Mouse (Mus musculus): ENCODE measurements around the gene Ccdc162. TPM values are rescaled to one million over a fixed set of nuclear protein-coding genes. Genes with fewer than 3 reads are reported as not detected.
A peak's percentile ranks its signal among the peaks of the same experiment; 100 is the strongest.

Ccdc162 gene
- polyA plus RNA-seq, 1 experiment from 2014 or later, result 2.9 TPM

DNA sequence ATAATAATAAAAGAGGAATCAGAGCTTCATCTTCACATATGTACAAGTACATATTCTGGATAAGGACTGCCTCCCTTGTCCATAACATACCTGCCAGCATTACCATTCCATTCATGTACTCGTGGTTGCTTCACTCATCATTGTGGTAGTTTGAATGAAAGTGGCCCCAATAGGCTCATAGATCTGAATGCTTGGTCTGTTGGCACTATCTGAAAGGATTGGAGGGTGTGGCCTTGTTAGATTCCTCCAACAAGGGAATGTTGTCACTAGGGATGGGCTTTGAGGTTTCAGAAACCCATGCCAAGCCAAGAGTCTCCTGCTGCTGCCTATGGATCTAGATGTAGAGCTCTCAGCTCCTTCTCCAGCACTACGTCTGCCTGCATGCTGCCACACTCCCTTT, 180.4 kb downstream of the Ccdc162 start:
- no peak overlapping the region for H3K4me2 ChIP-seq (replicated peaks)
- H3K36me3 ChIP-seq, result peaks cover 43% of the 10 kb centered on the region
- ATAC-seq (ENCODE audit: insufficient number of reproducible peaks, low FRiP score, low TSS enrichment, low read depth), result no peak
- H3K9me3 ChIP-seq (replicated peaks), result no peaks in the 10 kb centered on the region
- no peaks in the 10 kb centered on the region for H3K27me3 ChIP-seq
- H3K4me3 ChIP-seq (replicated peaks), result no peak overlapping the region
- no peak overlapping the region for H3K27ac ChIP-seq (replicated peaks)
- H3K9ac ChIP-seq, result no peak overlapping the region
- no peaks in the 10 kb centered on the region for H3K4me1 ChIP-seq
- 95% methylated on average over 2 of the region's 2 CpGs for WGBS

GRCm38 (mm10) chr10:41529972-41530371, 186.5 kb downstream of the Ccdc162 start:
- Histone ChIP-seq H3K27me3 (no peaks in the 10 kb centered on the region), H3K9ac (no peak overlapping the region), H3K4me1 (no peaks in the 10 kb centered on the region), H3K9me3 (replicated peaks) (no peaks in the 10 kb centered on the region), H3K36me3 (peaks cover 68% of the 10 kb centered on the region), H3K4me2 (replicated peaks) (no peak overlapping the region), H3K4me3 (replicated peaks) (no peak overlapping the region), H3K27ac (replicated peaks) (no peak overlapping the region)
- WGBS, result 81% methylated on average over 5 of the region's 5 CpGs
- no peak for ATAC-seq (ENCODE audit: insufficient number of reproducible peaks, low FRiP score, low TSS enrichment, low read depth)

GRCm38 (mm10) chr10:41525696-41526095, 190.7 kb downstream of the Ccdc162 start:
- 74% methylated on average over 1 of the region's 1 CpGs for WGBS
- H3K27ac ChIP-seq (replicated peaks), result no peak overlapping the region
- no peak overlapping the region for H3K9ac ChIP-seq
- no peak for ATAC-seq (ENCODE audit: insufficient number of reproducible peaks, low FRiP score, low TSS enrichment, low read depth)
- H3K36me3 ChIP-seq, result peaks cover 45% of the 10 kb centered on the region
- H3K4me1 ChIP-seq, result peaks cover 15% of the 10 kb centered on the region
- no peaks in the 10 kb centered on the region for H3K9me3 ChIP-seq (replicated peaks)
- no peaks in the 10 kb centered on the region for H3K27me3 ChIP-seq
- H3K4me2 ChIP-seq (replicated peaks), result no peak overlapping the region
- H3K4me3 ChIP-seq (replicated peaks), result no peak overlapping the region

GRCm38 (mm10) chr10:41523386-41523785, 193.0 kb downstream of the Ccdc162 start:
- no peaks in the 10 kb centered on the region for H3K27me3 ChIP-seq
- no peak overlapping the region for H3K4me2 ChIP-seq (replicated peaks)
- no peaks in the 10 kb centered on the region for H3K9me3 ChIP-seq (replicated peaks)
- 71% methylated on average over 3 of the region's 3 CpGs for WGBS
- no peak overlapping the region for H3K4me3 ChIP-seq (replicated peaks)
- no peak for ATAC-seq (ENCODE audit: insufficient number of reproducible peaks, low FRiP score, low TSS enrichment, low read depth)
- H3K27ac ChIP-seq (replicated peaks), result no peak overlapping the region
- H3K9ac ChIP-seq, result no peak overlapping the region
- H3K4me1 ChIP-seq, result peaks cover 15% of the 10 kb centered on the region
- peaks cover 27% of the 10 kb centered on the region for H3K36me3 ChIP-seq

GRCm38 (mm10) chr10:41520410-41520673, 196.1 kb downstream of the Ccdc162 start:
- peaks cover 13% of the 10 kb centered on the region; the same call in 1 of the 2 replicates for H3K36me3 ChIP-seq
- ATAC-seq (ENCODE audit: insufficient number of reproducible peaks, low FRiP score, low TSS enrichment, low read depth), result no peak
- WGBS, result 4% methylated on average over 5 of the region's 5 CpGs
- peaks cover 15% of the 10 kb centered on the region for H3K4me1 ChIP-seq
- H3K27me3 ChIP-seq, result no peaks in the 10 kb centered on the region
- peak overlapping the region; percentile 90 for H3K4me2 ChIP-seq (replicated peaks)
- H3K9me3 ChIP-seq (replicated peaks), result no peaks in the 10 kb centered on the region
- peak overlapping the region; percentile 93 for H3K4me3 ChIP-seq (replicated peaks)
- peak overlapping the region; percentile 95; the same call in 1 of the 2 replicates for H3K9ac ChIP-seq
- H3K27ac ChIP-seq (replicated peaks), result no peak overlapping the region

DNA sequence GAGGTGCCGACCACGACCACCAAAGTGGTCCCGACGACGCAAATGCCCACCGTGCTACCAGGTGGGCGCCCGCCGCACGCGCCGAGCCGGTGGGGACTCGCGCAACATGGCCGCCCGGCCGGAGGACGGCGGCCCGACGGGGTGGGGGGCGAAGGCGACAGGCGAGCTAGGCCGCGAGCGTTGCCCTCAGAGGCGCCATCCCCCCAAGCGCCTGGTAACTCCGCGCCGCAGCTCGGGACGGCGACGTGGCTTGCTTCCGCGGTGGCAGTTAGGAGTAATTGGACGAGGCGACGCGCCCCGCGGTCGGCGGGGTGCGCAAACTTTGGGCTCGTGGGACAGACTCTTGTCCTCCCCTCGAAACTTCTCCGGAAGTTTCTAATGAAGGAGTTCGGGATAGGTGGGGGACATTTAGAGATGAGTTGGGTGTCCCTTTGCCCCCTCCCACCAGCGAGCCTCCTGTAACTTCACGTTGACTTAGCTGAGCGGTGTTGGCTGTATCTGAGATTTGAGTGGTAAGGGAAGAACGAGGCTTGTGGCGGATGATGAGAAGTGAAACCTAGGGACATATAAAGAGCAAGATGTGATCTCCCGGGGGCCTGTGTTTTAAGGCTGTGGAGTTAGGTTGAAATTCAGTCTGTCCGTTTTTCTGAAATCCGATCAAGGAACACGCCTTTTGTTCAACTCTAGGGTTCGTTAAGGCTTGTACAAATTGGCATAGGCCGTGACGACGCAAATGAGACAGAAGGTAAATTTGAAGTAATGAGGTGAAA, 196.6 kb downstream of the Ccdc162 start:
- peak; percentile 35 for ATAC-seq (ENCODE audit: insufficient number of reproducible peaks, low FRiP score, low TSS enrichment, low read depth)
- 0 out of 2 replicates have a peak, but pooled peaks cover 11% of the 10 kb centered on the region for H3K36me3 ChIP-seq
- under 1% methylated on average over 65 of the region's 65 CpGs for WGBS
- H3K9me3 ChIP-seq (replicated peaks), result no peaks in the 10 kb centered on the region
- H3K27ac ChIP-seq (replicated peaks), result peak overlapping the region; percentile 98
- peak overlapping the region; percentile 90 for H3K4me2 ChIP-seq (replicated peaks)
- H3K4me1 ChIP-seq, result peaks cover 15% of the 10 kb centered on the region
- no peaks in the 10 kb centered on the region for H3K27me3 ChIP-seq
- peak overlapping the region; percentile 93 for H3K4me3 ChIP-seq (replicated peaks)
- peak overlapping the region; percentile 95 for H3K9ac ChIP-seq

GRCm38 (mm10) chr10:41518981-41519618, 197.3 kb downstream of the Ccdc162 start, which contains the start of gene Cd164:
TSS of gene Cd164 (plus strand) at chr10:41519414.
- Histone ChIP-seq H3K9me3 (replicated peaks) (no peaks in the 10 kb centered on the region), H3K4me2 (replicated peaks) (peak within 1 kb of the TSS; percentile 90), H3K4me3 (replicated peaks) (peak within 1 kb of the TSS; percentile 93), H3K9ac (peak within 1 kb of the TSS; percentile 95), H3K27me3 (no peaks in the 10 kb centered on the region), H3K27ac (replicated peaks) (peak within 1 kb of the TSS; percentile 98), H3K36me3 (0 out of 2 replicates have a peak, but pooled peaks cover 5% of the 10 kb centered on the region), H3K4me1 (peaks cover 15% of the 10 kb centered on the region)
- WGBS, result under 1% methylated on average over 69 of the region's 69 CpGs
- peak; percentile 93 for ATAC-seq (ENCODE audit: insufficient number of reproducible peaks, low FRiP score, low TSS enrichment, low read depth)

- WGBS, result 0% methylated on average over 23 of the region's 23 CpGs
- H3K4me1 ChIP-seq, result peaks cover 15% of the 10 kb centered on the region
- peak; percentile 56 for ATAC-seq (ENCODE audit: insufficient number of reproducible peaks, low FRiP score, low TSS enrichment, low read depth)
Measured at GRCm38 (mm10) chr10:41518508-41518980, 197.9 kb downstream of the Ccdc162 start.

DNA sequence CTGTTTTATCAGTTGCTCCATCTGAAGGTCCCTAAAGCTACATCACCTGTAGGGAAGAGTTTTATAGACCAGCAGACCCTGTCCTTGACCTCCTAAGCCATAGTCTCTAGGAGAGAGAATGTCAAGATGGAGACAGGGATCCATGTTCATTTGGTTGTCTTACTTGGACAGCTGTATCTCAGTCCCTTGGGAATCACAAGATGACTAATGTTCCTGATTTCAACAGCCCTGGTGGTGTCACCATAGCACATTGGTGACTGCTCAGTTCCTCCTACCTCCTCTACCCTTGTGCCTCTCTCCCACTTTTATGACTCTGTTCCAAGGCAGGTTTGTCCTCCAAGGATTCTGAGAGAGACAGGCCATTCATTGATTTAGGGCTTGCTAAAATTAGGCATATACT, 201.5 kb downstream of the Ccdc162 start:
- no peak overlapping the region for H3K4me2 ChIP-seq (replicated peaks)
- H3K4me3 ChIP-seq (replicated peaks), result no peak overlapping the region
- H3K27me3 ChIP-seq, result no peaks in the 10 kb centered on the region
- no peaks in the 10 kb centered on the region for H3K9me3 ChIP-seq (replicated peaks)
- no peak for ATAC-seq (ENCODE audit: insufficient number of reproducible peaks, low FRiP score, low TSS enrichment, low read depth)
- H3K27ac ChIP-seq (replicated peaks), result no peak overlapping the region
- H3K4me1 ChIP-seq, result no peaks in the 10 kb centered on the region
- H3K9ac ChIP-seq, result no peak overlapping the region
- H3K36me3 ChIP-seq, result no peaks in the 10 kb centered on the region

More at GRCm38 (mm10) chr10:41518508-41518980, 197.9 kb downstream of the Ccdc162 start:
- Histone ChIP-seq H3K9me3 (replicated peaks) (no peaks in the 10 kb centered on the region), H3K9ac (peak overlapping the region; percentile 95), H3K27ac (replicated peaks) (peak overlapping the region; percentile 98), H3K4me2 (replicated peaks) (peak overlapping the region; percentile 90), H3K4me3 (replicated peaks) (peak overlapping the region; percentile 93), H3K36me3 (no peaks in the 10 kb centered on the region), H3K27me3 (no peaks in the 10 kb centered on the region)

GRCm38 (mm10) chr10:41514301-41514700, 202.1 kb downstream of the Ccdc162 start:
- ATAC-seq (ENCODE audit: insufficient number of reproducible peaks, low FRiP score, low TSS enrichment, low read depth), result no peak
- no peak overlapping the region for H3K4me2 ChIP-seq (replicated peaks)
- H3K27me3 ChIP-seq, result no peaks in the 10 kb centered on the region
- WGBS, result 72% methylated on average over 4 of the region's 4 CpGs
- no peaks in the 10 kb centered on the region for H3K4me1 ChIP-seq
- H3K9me3 ChIP-seq (replicated peaks), result no peaks in the 10 kb centered on the region
- H3K9ac ChIP-seq, result no peak overlapping the region
- H3K4me3 ChIP-seq (replicated peaks), result no peak overlapping the region
- no peaks in the 10 kb centered on the region for H3K36me3 ChIP-seq
- H3K27ac ChIP-seq (replicated peaks), result no peak overlapping the region

DNA sequence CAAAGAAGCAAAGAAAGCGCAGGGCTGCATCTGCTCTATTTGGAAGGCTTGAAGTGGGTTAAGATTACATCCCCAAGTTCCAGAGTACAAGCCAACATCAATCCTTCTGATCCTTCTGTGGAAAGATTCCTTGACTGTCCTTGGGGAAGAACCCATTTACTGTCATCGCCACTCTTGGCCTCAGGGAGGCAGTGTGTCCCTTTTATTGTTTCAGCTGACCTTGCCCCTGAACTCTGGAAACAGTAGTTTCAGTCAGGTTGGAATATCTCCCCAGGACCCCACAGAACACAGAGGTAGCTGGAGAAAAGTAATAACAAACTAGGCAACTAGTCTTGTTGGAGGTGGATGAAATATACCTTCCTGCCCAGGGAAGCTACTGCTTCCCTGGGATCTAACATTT, 207.3 kb downstream of the Ccdc162 start:
- 33% methylated on average over 2 of the region's 2 CpGs for WGBS
- no peaks in the 10 kb centered on the region for H3K27me3 ChIP-seq
- no peak overlapping the region for H3K9ac ChIP-seq
- no peak overlapping the region for H3K4me2 ChIP-seq (replicated peaks)
- H3K4me3 ChIP-seq (replicated peaks), result no peak overlapping the region
- H3K9me3 ChIP-seq (replicated peaks), result no peaks in the 10 kb centered on the region
- ATAC-seq (ENCODE audit: insufficient number of reproducible peaks, low FRiP score, low TSS enrichment, low read depth), result no peak
- H3K4me1 ChIP-seq, result no peaks in the 10 kb centered on the region
- no peaks in the 10 kb centered on the region for H3K36me3 ChIP-seq
- no peak overlapping the region for H3K27ac ChIP-seq (replicated peaks)
